Mouse (Mus musculus) spleen, embryonic (tissue): ENCODE measurements around the gene C1qtnf12.

Experiments used
- CTCF ChIA-PET: fragments of 350-600 bp; sonication (Branson Sonifier 250); formaldehyde crosslinking; loops from one replicate; lab custom pipeline; 2022; lab: Charles Lee

The C1qtnf12 gene

GRCm38 (mm10) chr4:155993606-155994005 lies 31.5 kb downstream of the C1qtnf12 start:
- CTCF ChIA-PET: no interaction called here

DNA sequence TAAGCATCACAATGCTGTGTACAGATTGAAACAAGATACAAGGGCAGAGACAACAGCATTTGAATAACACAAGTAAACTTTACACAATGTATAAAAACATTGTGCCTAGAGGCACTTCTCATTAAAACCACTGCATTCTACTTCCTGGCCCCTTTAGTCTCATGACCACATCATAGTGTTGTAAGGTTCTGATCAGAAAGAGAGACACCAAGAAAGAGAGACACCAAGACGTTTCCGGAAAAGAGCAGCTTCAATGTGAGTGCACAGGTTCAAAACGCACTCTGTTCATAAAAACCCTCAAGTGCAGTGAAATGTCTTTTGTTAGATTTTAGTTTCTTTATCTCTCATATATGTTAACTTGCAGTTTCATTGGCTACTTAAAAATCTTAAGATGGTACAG lies 42.0 kb downstream of the C1qtnf12 start:
- CTCF ChIA-PET: no interaction called here

DNA sequence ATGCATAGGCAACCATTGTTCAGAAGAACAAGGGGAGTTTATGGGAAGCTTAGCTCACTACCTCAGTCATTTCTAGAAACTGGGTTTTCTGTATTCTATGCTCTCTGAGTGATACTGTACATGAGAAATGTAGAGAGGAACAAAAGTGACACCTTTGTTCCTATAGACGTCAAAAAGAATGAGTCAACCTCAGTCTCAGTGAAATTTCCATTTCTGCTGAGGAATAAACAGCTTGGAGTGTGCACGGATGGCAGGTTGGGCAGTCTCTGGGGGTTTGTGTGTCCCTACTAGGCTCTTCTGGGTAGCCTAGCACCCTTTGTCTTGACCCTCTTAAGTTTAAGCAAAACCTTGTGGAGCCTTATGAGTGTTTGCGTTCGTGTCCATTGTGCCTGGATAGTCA lies 46.3 kb downstream of the C1qtnf12 start:
- CTCF ChIA-PET: no interaction called here

DNA sequence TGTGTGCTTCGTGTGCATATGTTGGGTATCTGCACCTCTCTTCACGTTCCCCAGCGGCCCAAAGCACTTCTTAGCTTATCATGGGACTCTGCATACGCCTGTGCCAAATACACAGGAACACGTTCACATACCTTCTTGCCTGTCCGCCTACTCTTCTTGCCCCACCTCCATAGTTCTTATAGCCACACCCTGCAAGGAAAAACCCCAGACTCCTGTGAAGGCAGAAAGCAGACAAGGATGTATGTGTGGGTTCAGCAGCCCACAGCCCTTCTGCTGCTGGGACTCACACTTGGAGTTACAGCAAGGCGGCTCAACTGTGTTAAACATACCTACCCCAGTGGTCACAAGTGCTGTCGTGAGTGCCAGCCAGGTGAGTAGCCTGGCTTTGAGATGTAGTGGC lies 51.5 kb downstream of the C1qtnf12 start, which contains the start of gene Tnfrsf4:
Gene Tnfrsf4 (plus strand): TSS at position 207 of the 400 bp plus-strand sequence.
- CTCF ChIA-PET: no interaction called here

DNA sequence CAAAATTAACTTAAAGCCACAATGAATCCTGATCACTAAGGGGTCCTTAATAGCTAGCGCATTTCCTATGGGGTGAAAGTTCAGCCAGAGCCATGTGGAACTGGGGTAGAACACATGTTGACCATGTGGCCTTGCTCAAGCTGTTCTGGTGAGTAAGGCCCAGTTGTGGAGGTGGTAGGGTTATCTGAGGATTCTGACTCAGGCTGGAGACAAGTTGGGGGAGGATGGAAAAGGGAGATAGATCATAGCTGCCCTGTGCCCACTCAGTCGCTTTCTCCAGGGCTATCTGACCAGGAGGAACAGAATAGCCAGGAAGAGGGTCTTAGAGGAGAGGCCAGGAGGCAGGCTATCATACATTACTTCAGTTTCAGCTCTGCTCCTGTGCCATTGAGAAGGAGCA lies 52.3 kb downstream of the C1qtnf12 start:
- CTCF ChIA-PET: no interaction called here
